ENCODE assay signal across 15 mouse cellular contexts in the genomic region with DNA sequence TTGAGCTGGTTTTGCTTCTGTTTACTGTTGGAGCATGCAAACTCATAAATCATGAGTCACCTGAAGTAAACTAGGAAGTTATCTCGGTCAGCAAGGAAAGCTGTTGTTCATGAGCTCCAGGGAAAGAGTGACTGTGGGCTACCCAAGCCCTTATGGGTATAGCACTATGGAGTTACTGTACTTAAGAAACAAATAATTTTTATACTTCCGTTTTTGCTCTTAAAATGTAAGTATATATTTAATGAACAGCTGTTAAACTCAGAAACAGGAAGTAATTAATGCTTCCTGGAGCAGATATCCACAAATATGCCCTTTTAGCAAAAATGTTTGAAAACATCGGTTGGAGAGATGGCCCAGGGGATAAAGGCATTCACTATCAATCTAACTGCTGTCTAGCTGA. TPM values are rescaled to one million over a fixed set of nuclear protein-coding genes. Genes with fewer than 3 reads are reported as not detected.
DNase-seq lines count a peak whose midpoint lies in the region; ATAC-seq and TF ChIP-seq lines count a peak whose summit lies in the region.
"Had no signal": no experiment of that assay in that cellular context is flagged by ENCODE, and none has a peak within 500 bp of the region (broad histone marks: within the 10 kb centered on the region; RNA-seq: fewer than 3 reads in every experiment).

No protein-coding gene starts in this region.

- no peak overlapping the region for H3K9ac ChIP-seq in kidney, postnatal 0 days (ENCODE audit: low read depth, low read length)
- no peak overlapping the region for H3K9ac ChIP-seq in forebrain, embryonic 15.5 days (replicated peaks)
- no peak overlapping the region for H3K9ac ChIP-seq in midbrain, embryonic 15.5 days
- H3K9ac ChIP-seq: forebrain, embryonic 13.5 days; liver, embryonic 14.5 days had no signal

- H3K4me1 ChIP-seq in kidney, postnatal 0 days (replicated peaks; ENCODE audit: insufficient read depth, low read length), result peaks cover 14% of the 10 kb centered on the region; the same call in 1 of the 2 replicates
- H3K4me1 ChIP-seq in brown adipose tissue, adult 24 weeks (ENCODE audit: control insufficient read depth, insufficient read depth, insufficient read length, low read length), result peaks cover 31% of the 10 kb centered on the region
- no peaks in the 10 kb centered on the region for H3K4me1 ChIP-seq in forebrain, embryonic 15.5 days
- H3K4me1 ChIP-seq in midbrain, embryonic 15.5 days, result no peaks in the 10 kb centered on the region
- H3K4me1 ChIP-seq: forebrain, embryonic 13.5 days had no signal

- H3K4me2 ChIP-seq in kidney, postnatal 0 days (ENCODE audit: low read length), result no peak overlapping the region
- no peak overlapping the region for H3K4me2 ChIP-seq in forebrain, embryonic 15.5 days (replicated peaks)
- no peak overlapping the region for H3K4me2 ChIP-seq in midbrain, embryonic 15.5 days
- H3K4me2 ChIP-seq: forebrain, embryonic 13.5 days; heart, embryonic 11.5 days; midbrain, embryonic 11.5 days had no signal

- no peak for TF ChIP-seq CTCF in kidney, postnatal 0 days (IDR thresholded peaks at IDR 0.05; ENCODE audit: low read depth)

- no peaks in the 10 kb centered on the region for H3K27me3 ChIP-seq in kidney, postnatal 0 days (ENCODE audit: insufficient read depth, low read length)
- no peaks in the 10 kb centered on the region for H3K27me3 ChIP-seq in forebrain, embryonic 15.5 days
- no peaks in the 10 kb centered on the region for H3K27me3 ChIP-seq in midbrain, embryonic 15.5 days (replicated peaks)
- H3K27me3 ChIP-seq: forebrain, embryonic 13.5 days had no signal

- peak overlapping the region; percentile 47; the same call in 1 of the 2 replicates for H3K27ac ChIP-seq in kidney, postnatal 0 days
- H3K27ac ChIP-seq in brown adipose tissue, adult 24 weeks (replicated peaks; ENCODE audit: low read depth, low read length), result peak overlapping the region; percentile 62
- H3K27ac ChIP-seq in forebrain, embryonic 15.5 days (replicated peaks), result no peak overlapping the region
- H3K27ac ChIP-seq in midbrain, embryonic 15.5 days, result no peak overlapping the region
- H3K27ac ChIP-seq: forebrain, embryonic 13.5 days; liver, embryonic 14.5 days had no signal

- no peak for ATAC-seq in kidney, postnatal 0 days (replicated peaks; ENCODE audit: low FRiP score, low read depth)
- ATAC-seq in megakaryocyte progenitor cell, adult 5-6 weeks (replicated peaks; ENCODE audit: poor library complexity), result peak; percentile 52
- ATAC-seq in forebrain, embryonic 15.5 days (replicated peaks), result no peak
- no peak for ATAC-seq in midbrain, embryonic 15.5 days (replicated peaks)
- ATAC-seq: forebrain, embryonic 13.5 days; hindbrain, embryonic 16.5 days had no signal

- H3K9me3 ChIP-seq in kidney, postnatal 0 days (replicated peaks; ENCODE audit: low read length), result no peaks in the 10 kb centered on the region
- H3K9me3 ChIP-seq in forebrain, embryonic 15.5 days, result no peaks in the 10 kb centered on the region
- H3K9me3 ChIP-seq in midbrain, embryonic 15.5 days, result no peaks in the 10 kb centered on the region
- H3K9me3 ChIP-seq: forebrain, embryonic 13.5 days had no signal

- WGBS in kidney, postnatal 0 days, result 29% methylated on average over 3 of the region's 3 CpGs
- 86% methylated on average over 3 of the region's 3 CpGs for WGBS in forebrain, embryonic 15.5 days
- WGBS in midbrain, embryonic 15.5 days, result 81% methylated on average over 3 of the region's 3 CpGs

- H3K36me3 ChIP-seq in kidney, postnatal 0 days (ENCODE audit: insufficient read depth, low read length), result no peaks in the 10 kb centered on the region
- no peaks in the 10 kb centered on the region for H3K36me3 ChIP-seq in forebrain, embryonic 15.5 days
- H3K36me3 ChIP-seq in midbrain, embryonic 15.5 days (replicated peaks), result no peaks in the 10 kb centered on the region

- H3K4me3 ChIP-seq in kidney, postnatal 0 days (replicated peaks; ENCODE audit: low read depth, low read length), result no peak overlapping the region
- peak overlapping the region; percentile 20; the same call in 1 of the 2 replicates for H3K4me3 ChIP-seq in brown adipose tissue, adult 24 weeks (ENCODE audit: insufficient read depth, low read depth, low read length)
- H3K4me3 ChIP-seq in forebrain, embryonic 15.5 days, result no peak overlapping the region
- no peak overlapping the region for H3K4me3 ChIP-seq in midbrain, embryonic 15.5 days
- H3K4me3 ChIP-seq: forebrain, embryonic 13.5 days had no signal

- peak; percentile 44 for DNase-seq in kidney, postnatal 0 days (ENCODE audit: low spot score)
- no peak for DNase-seq in kidney, postnatal 4 days
- peak; percentile 34 for DNase-seq in A20 (ENCODE audit: low read depth, low spot score)
- DNase-seq: adrenal gland, postnatal 14 days; cerebellum, postnatal 36 days; thymus, postnatal 14 days had no signal

RNA-seq across cellular contexts. Expression of a gene that starts 27.4 kb away (rescaled TPM):
- polyA plus RNA-seq in kidney, postnatal 0 days (2015; fragmentation: Nextera tagmentation; extraction: Ambion mirVana), result 42.1 and 45.4 TPM in 2 replicates
- polyA plus RNA-seq in brown adipose tissue, adult 24 weeks (2012; ENCODE audit: insufficient read depth, insufficient read length, missing spikeins), result 9.8 and 22.1 TPM in 2 replicates
- total RNA-seq in megakaryocyte progenitor cell, adult 5-6 weeks (2015), result 23.7 and 34.6 TPM in 2 replicates
- total RNA-seq in megakaryocyte progenitor cell, adult 5-6 weeks (2017), result 36.9 and 39.7 TPM in 2 replicates
- polyA plus RNA-seq in forebrain, embryonic 15.5 days (2015; fragmentation: Nextera tagmentation; extraction: Ambion mirVana), result 14.1 and 14.4 TPM in 2 replicates
- polyA plus RNA-seq in midbrain, embryonic 15.5 days (2015; fragmentation: Nextera tagmentation; extraction: Ambion mirVana), result 15.1 and 20.4 TPM in 2 replicates

Comparison
In these comparisons a context has a peak if more than half of its experiments do, and no peak if none do; other contexts are left out.
1. DNase-seq: peak in kidney, postnatal 0 days (single experiment) and A20 (single experiment); none in kidney, postnatal 4 days (0 of 2).
2. H3K27ac ChIP-seq: peak in kidney, postnatal 0 days (single experiment) and brown adipose tissue, adult 24 weeks (single experiment); none in forebrain, embryonic 15.5 days (single experiment) and midbrain, embryonic 15.5 days (single experiment).